Mouse (Mus musculus): ENCODE results near the gene St6galnac5.

DNA sequence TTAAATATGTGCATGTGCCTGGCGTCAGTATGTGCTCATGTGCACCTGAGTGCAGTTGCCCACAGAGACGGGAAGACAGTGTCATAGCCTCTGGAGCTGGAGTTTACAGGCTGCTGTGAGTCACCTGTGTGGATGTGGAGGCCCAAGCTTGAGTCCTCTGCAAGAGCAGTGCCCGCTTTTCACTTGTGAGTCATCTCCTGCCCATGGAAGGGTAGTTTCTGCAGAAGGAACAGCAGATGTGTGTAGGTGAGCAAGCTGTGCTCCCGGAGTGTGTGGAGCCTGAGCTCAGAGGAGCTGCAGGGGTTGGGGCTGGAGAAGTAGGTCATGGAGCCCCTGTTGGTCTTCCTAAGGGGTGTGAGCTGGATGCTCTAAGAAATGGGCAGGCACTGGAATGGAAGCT, 10.7 kb downstream of the St6galnac5 start:
- no peak for TF ChIP-seq CTCF (conservative IDR thresholded peaks at IDR 0.05; ENCODE audit: low read length)
- TF ChIP-seq POU5F1 (IDR thresholded peaks at IDR 0.05; ENCODE audit: borderline replicate concordance, low read length), result no peak
- no peak for TF ChIP-seq NANOG (IDR thresholded peaks at IDR 0.05; ENCODE audit: borderline replicate concordance, low read length)

Data from E14TG2a.4 (cell line).